Mouse (Mus musculus) layer of hippocampus, adult 2 months (tissue): ENCODE results near the gene Gm20661. TPM values are rescaled to one million over a fixed set of nuclear protein-coding genes. Genes with fewer than 3 reads are reported as not detected.

ENCODE experiments used
- DNase-seq, 2 experiments: peaks; one replicate each; pipeline ENCODE4 v3.0.0; 2022; ENCODE audit warnings: low spot score in 2 of 2
- H3K27ac ChIP-seq: fragments of 200-600 bp; 2 replicates; pipeline ENCODE4 v1.8.1; 2022
- H3K4me3 ChIP-seq: fragments of 200-600 bp; 2 replicates; pipeline ENCODE4 v1.8.1; 2022; ENCODE audit warnings: mild to moderate bottlenecking
- CTCF ChIP-seq: fragments of 200-600 bp; conservative IDR thresholded peaks from 2 replicates; pipeline ENCODE4 v1.8.1; 2022; ENCODE audit warnings: antibody characterized with exemption, mild to moderate bottlenecking, moderate library complexity
- total RNA-seq, 2 experiments: library from RNA; stranded (reverse); gene quantifications; 2 replicates each; pipeline ENCODE4 v1.2.3; 2021

Gene Gm20661
- total RNA-seq, 2 experiments from 2014 or later = 1.1 to 1.7 TPM

DNA sequence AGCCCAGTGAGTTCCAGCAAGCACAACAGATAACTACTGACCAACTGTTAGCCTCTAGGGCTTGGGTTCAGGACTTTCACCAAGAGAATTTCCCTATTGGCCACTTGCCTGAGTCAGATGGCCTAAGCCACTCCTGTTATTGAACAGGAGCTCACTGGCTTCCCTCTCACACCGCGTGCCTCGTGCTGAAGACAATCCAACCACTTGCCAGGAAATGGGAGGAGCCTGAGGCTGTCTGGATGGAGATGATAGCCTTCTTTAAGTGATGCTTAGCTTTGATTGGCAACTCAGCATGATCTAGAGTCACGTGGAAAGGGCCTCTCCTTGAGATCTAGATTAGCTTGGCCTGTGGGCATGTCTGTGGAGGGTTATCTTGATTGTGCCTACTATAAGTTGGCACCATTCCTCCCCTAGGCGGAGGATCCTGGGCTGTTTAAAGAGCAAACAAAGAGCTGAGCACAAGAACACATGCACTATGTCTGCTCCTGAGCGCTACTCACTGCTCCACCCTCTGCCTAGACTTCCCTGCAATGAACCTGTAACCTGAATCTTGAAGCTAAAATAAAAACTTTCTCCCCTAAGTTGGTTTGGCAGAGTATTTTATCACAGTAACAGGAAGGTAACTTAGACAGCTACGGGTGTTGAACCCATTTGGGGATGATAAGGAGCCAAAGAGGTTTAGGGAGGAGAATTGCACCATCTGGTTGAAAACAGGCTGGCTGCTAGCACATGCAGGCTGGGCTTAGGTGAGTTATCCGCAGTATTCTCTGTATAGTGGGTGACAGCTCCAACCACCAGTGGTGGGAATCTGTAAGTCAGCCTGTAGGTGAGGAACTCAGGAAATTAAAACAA, 10.9 kb upstream of the Gm20661 start:
- no peak overlapping the region for H3K4me3 ChIP-seq
- H3K27ac ChIP-seq = no peak overlapping the region
- DNase-seq = no peak
- no peak for TF ChIP-seq CTCF

DNA sequence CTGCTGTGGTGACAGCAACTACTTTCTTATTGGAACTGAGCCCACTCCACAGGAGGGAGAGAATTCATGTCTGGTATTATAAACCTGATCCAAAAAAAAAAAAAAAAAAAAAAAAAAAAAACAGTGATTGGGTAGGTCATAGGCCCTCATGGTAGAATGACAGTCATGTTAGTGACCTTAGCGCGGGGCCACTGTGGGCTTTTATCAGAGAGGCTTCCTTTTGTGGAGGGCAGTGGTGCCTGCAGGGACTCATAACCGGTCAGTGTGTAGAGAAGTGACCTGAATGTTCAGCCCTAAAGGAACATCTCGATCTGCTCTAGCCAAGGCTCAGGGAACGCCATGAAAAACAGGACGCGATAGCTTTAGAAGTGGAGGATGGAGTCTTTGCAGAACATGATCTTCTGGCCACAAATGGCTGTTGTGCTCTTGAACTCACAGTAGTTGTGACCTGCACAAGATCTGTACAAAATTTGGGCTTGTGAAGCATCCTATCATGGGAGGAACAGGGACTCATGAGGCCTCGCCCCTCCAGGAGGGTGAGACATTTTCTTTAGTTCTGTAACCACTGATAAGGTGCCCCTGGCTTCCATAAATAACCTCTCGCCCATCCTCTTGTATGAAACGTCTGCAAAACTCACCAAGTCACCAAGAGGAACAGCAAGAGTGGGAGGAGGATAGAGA, 8.2 kb upstream of the Gm20661 start:
- no peak for TF ChIP-seq CTCF
- no peak for DNase-seq
- peak overlapping the region; percentile 29; the same call in 1 of the 2 replicates for H3K27ac ChIP-seq
- no peak overlapping the region for H3K4me3 ChIP-seq

DNA sequence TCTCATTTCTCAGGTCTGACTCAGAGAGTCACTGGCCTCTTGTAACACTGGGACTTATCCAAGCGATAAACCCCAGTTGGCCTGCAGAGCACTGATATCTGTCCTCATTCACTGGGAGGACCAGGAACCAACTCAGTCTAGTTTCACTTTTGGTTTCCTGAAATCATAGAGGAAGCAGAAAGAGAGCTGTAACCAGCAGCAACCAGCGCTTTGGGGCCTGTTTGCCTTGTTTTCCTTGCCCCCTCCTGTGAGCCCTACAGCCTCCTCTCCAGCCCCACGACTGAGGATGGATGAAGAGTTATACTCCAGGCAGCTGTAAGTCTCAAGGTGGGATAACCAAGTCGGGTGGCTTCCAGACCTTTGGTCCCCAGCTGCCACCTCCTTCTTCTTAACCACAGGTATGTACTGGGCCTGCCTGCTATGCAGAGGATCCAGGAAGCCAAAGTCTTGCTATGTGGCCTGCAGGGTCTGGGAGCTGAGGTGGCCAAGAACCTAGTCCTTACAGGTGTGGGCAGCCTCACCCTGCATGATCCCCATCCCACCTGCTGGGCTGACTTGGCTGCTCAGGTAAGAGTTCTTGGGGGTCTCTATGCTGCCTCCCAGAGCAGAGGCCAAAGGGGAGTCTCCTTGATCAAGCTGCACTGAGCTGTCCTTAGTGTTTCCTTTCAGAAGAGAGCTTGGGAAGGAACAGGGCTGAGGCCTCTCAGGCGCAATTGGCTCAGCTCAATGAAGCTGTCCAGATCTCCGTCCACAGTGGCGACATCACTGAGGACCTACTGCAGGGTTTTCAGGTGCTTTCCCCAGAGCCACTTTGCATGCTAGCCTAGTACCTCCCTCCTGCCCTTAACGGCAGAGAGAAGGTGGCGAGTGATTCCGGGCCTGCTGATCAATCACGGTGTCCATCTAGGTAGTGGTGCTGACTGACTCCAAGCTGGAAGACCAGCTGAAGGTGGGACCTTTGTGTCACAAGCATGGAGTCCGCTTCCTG, 7.2 kb upstream of the Gm20661 start, which contains the start of gene Uba7:
Gene Uba7 (plus strand): TSS at position 107 of the 988 bp plus-strand sequence.
- Histone ChIP-seq H3K27ac (peak within 1 kb of the TSS; percentile 61), H3K4me3 (peak within 1 kb of the TSS; percentile 17; the same call in 1 of the 2 replicates)
- TF ChIP-seq CTCF = no peak
- no peak for DNase-seq

DNA sequence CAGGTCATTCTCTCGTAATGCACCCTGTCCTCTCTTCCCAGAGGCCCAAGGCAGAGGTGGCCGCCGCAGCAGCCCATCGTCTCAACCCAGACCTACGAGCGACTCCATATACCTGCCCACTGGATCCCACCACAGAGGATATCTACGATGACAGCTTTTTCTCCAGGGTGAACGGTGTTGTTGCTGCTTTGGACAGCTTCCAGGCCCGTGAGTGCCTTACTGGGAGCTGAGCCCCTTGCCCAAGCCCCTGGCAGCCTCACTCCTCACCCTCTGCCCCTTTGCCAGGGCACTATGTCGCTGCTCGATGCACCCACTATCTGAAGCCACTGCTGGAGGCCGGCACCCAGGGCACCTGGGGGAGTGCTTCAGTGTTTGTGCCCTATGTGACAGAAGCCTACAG, 4.0 kb upstream of the Gm20661 start:
- no peak for TF ChIP-seq CTCF
- Histone ChIP-seq H3K27ac (no peak overlapping the region), H3K4me3 (no peak overlapping the region)
- no peak for DNase-seq

DNA sequence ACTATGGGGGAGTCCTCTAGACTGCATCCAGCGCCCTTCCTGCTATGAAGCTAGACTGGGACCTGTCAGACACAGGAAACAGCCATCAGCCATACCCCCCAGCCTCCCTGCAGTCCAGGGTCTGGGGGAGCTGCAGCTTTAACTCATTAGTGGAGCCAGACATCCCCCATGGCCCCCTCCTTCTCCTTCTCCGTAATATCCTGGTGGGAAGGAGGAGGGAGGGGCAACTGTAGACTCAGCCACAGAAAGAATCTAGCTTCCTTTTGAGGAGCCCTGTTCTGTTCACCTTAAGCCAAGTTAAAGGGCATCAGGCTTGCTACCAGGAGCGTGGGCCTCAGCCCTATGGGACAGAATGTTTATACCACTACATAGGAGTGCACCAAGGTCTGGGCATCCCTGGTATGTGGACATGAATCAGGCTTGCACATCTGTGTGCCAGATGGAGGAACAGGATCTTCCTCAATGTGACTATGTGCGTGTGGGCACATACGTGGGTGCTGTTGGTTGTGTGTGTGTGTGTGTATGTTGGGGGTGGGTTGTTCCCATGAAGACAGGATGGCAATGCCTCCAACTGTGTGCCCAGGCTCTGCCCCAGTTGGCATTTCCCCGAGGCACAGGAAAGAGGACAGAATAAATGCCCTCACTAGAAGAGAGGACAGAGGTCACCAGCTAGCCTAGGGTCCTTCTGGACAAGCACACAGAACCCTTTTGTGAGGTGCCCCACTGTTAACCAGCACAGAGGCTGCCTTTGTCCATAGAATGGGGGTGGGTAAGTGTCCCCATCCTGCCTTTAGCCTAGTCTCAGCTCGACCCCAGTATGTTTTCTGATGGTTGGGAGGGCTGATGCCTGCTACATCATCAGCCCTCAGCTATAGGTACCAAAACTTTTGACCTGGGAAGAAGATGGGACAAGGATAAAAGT, 913 bp upstream of the Gm20661 start:
- H3K27ac ChIP-seq = peak overlapping the region; percentile 96
- H3K4me3 ChIP-seq = peak overlapping the region; percentile 19; the same call in 1 of the 2 replicates
- DNase-seq = peak; percentile 59 to 69
- no peak for TF ChIP-seq CTCF

DNA sequence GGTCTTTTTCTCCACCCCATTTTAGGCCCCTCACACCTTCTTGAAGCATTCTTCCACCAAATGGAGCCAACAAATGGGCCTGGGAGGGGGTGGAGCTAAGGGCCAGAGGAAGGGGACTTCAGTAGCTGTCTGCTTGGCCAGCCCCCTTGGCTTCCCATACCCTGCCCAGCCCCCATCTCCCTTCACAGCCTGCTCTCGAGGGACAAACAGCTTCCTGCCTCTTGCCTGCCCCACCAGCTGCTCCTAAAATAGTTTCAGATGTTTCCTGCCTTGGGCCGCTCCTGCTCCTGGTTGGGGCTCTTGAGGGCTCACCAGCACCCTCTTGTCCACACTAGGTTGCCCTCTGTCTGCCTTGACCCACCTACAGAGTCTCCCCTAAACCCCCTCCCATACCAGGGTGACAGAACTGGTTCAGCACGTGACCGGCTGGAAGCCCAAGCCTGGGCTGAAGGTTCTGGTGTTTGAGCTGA, 598 bp downstream of the Gm20661 start:
- TF ChIP-seq CTCF = no peak
- Histone ChIP-seq H3K27ac (peak overlapping the region; percentile 96), H3K4me3 (peak overlapping the region; percentile 81)
- peak; percentile 39 to 51 for DNase-seq

DNA sequence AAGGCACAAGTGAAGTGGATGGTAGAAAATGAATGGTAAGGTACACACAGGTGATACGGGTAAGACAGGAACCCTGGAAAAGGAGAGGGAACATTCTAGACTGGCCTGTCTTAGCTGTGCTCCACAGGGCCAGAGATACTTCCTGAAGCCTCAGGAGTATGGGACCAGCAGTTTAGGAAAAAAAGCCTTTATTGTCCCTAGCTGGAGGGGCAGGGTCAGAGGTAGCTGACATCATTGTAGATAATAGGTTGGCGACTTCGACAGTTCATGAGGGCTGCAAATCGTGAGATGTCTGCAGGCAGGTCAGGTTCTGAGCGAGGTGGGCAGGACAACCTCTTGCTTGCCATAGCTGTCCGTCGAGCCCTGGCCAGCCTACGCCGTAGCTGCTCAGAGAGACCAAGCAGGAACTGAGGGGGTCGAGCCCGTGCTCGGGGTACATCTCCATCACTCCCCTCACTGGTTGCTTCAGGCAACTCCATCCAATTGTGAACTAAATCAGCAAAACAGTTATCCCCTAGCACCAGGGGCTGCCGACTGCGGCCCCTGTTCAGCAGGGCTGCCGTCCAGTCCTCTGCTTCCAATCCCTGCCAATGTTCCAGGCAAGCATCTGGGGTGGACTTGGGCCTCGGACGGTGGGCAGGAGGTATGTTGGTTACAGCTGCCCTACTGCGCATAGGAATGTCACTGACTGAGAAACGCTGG, 1.3 kb downstream of the Gm20661 start:
- Histone ChIP-seq H3K4me3 (peak overlapping the region; percentile 81), H3K27ac (peak overlapping the region; percentile 96)
- DNase-seq = no peak

DNA sequence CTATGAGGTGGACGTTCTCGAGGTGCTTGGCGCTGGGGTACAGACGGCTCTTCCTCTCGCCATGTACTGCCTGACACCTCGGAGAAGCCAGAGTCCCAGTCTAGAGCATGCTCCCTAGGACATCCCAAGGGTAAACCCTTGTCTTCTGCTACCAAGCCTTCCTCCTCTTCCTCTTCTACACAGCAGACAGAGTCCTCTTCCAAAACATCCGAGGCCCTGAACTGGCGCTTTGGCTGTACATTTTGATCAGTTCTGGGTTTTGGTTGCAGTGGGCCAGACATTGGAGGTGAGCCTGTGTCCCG, 1.8 kb downstream of the Gm20661 start:
- Histone ChIP-seq H3K27ac (peak overlapping the region; percentile 96), H3K4me3 (peak overlapping the region; percentile 81)
- no peak for DNase-seq
- TF ChIP-seq CTCF = no peak

More for the DNA sequence above, 1.3 kb downstream of the Gm20661 start:
- no peak for TF ChIP-seq CTCF

DNA sequence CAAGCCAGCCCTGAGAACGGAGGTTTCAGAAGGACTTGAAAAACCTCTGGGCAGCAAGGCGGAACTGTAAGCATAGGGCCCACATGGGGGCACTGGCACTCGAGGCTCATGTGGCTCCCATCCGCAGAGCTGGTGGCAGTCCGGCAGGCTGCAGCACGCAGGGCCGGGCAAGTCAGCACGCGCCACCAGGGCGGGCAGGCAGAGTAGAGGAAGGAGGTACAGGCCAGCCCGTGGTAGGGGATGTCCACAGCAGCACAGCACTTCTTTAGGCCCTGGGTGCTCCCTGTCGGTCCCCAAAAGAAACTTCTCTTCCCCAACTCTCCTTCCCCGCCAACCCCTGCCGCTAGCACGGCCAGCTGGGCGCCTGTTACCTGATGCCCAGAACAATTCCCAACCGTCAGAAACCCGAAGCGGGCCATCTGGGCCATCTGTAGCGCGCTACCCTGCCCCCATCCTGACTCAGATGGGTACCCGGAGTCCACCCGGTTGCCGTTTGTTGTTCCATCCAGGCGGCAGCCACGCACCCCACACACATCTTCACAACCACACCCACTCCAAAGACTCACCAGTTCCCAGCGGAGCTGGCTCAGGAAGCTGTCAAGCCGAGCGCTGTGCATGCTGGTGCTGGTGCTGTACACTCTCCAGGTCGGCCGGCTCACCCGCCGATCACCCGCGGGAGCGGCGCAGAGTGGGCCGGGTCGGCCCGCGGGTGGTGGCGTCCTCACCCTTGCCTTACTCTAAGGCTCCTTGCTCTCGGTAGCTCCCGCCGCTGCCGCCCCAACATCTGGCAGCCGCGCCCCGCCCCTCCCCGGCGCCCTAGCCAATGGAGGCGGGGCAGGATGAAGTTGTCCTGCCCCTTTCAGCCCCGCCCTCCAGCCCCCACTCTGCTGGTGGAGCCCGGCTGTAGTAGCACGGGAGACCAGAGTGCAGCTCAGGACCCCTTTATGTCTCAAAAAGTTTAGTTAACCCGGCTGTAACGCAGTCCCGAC, 2.6 kb downstream of the Gm20661 start, which contains the start of gene Inka1:
Gene Inka1 (minus strand): TSS at position 749 of the 989 bp plus-strand sequence.
- DNase-seq = peak; percentile 68 to 73
- Histone ChIP-seq H3K27ac (peak within 1 kb of the TSS; percentile 96), H3K4me3 (peak within 1 kb of the TSS; percentile 81)
- TF ChIP-seq CTCF = peak; percentile 42

DNA sequence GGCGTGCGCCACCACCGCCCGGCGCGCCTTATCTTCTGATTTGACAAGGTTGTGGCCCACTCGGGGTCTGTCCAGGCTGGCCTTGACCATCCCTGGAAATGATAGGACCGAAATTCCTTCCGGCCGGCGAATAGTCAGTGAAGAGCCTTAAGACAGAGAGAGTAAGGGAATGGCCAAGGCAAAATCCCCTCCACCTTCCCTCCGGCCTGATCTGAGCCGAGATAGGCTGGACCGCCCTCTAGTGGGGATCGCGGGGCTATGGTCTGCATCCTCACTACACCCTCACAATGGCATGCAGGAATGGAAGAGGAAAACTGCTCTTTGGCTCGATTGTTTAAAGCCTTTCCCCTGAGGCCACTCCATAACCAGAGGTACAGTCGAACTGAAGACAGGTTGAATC, 3.5 kb downstream of the Gm20661 start:
- TF ChIP-seq CTCF = peak; percentile 89
- Histone ChIP-seq H3K4me3 (peak overlapping the region; percentile 81), H3K27ac (peak overlapping the region; percentile 96)
- peak; percentile 77 to 84 for DNase-seq
